Mouse (Mus musculus): ENCODE measurements around the gene Metrn.

The Metrn gene

DNA sequence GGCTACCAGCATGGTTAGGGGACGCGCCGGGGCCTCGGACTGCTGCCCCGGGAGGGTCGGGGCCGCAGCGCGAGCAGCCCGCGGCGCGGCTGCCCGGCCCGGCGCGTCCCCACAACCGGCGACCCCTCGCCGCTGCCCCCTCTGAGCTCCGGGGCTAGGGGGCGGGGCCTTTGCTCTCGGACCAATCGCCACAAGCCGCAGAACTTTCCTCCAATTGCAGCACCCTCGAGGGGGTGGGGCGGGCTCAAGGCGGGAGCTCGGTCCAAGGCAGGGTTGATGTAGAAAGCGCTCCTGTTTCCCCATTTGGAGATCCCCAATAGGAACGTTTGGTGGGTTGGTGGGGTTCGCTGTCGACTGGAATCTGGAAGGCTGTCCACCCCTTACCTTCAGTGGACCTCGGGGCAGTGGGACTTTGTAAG lies at the start of gene Metrn:
Gene Metrn (minus strand): TSS at position 186 of the 419 bp plus-strand sequence.
- DNase-seq (ENCODE audit: low spot score in 2 of 2), result peak in 1 of 2 experiments; percentile 64

DNA sequence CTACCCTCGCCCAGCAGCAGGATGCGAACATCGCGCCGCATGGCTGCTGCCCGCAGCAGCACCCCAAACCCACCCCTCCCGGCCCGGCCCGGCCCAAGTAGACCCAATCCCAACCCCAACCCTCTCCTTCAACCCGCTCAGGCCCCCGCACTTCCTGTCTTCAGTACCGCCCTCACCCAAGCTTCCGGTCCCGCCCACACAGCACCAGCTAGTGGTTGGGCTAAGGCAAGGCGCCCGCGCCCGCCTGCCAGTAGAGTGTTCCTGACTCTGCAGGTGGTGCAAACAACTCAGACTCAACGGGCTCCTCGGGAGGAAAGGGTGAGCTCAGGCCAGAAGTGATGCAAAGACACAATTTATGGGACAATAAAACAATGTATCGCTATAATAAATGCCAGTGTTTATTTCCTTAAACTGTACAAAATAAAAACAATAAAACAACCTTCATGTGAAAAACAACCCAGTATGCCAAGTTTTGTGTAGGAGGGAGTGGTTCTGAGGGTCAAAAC lies 47.5 kb upstream of the Metrn start, which contains the start of gene Rhot2:
Gene Rhot2 (minus strand): TSS at position 456 of the 506 bp plus-strand sequence.
- DNase-seq (ENCODE audit: low spot score in 2 of 2), result peak; percentile 78 to 90

DNA sequence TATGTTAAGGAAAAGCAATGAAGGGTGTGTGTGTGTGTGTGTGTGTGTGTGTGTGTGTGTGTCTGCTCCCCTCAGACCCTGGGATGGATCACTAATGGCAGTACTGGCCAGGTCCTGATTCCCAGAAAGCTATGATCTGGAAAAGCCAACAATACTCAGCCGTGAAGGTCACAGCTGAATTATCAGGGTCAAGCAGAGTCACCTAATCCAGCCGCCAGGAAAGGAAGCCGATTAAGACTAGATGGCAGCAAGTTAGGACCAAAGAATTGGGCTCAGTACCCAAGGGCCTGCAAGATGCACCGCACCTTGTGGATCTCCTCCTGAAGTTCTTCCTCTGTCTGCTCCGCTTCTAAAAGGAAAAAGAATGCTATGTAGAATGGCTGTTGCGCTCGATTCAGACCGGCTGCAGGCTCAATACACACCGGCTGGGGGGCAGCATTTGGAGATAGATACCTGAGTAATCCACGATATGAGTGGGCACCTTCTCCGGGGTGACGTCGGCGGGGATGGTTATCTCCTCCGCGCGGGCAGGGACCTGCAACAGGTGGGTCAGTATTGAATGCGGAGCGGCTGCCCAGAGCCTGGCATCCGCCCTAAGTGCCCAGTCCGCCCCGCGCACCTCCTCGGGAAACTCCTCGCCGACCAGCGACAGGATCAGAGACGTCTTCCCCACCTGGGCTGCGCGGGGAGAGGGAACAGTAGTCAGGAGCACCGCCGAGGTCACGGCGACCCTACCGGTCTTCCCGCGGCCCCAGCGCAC lies 46.9 kb upstream of the Metrn start:
- no peak for DNase-seq (ENCODE audit: low spot score in 2 of 2)

DNA sequence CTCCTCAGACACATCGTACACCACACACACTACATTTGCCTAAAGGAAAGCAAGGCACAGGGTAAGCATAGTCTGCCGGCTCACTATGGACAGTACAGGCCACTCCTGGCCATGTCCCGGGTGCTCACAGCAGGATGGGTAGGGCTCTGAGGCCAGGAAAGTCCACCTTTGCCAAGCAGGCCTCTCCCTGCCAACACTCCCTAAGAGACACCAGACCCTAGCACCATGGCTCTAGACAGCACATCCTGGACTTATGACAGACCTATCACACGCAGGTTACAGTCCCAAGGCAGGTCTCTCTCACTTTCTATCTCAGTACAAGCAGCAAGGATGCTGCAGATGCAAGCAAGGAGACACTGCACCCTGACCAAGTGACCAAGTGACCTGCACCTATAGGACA lies 46.2 kb upstream of the Metrn start:
- no peak for DNase-seq (ENCODE audit: low spot score in 2 of 2)

DNA sequence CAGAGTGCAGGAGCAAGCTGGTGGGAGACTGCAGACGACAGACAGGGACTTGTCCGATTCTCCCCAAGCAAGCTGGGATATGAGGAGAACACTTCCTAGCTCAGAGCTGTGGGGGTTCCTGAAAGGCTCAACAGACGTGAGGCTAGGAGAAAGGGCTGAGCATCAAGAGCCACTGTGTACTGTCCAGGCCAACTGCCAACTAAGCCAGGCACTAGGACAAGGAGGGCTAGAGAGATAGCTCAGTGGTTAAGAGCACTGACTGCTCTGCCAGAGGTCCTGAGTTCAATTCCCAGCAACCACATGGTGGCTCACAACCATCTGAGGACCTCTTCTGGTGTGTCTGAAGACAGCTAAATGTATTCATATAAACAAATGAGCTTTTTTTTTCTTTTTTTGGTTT lies 45.6 kb upstream of the Metrn start:
- no peak for DNase-seq (ENCODE audit: low spot score in 2 of 2)

DNA sequence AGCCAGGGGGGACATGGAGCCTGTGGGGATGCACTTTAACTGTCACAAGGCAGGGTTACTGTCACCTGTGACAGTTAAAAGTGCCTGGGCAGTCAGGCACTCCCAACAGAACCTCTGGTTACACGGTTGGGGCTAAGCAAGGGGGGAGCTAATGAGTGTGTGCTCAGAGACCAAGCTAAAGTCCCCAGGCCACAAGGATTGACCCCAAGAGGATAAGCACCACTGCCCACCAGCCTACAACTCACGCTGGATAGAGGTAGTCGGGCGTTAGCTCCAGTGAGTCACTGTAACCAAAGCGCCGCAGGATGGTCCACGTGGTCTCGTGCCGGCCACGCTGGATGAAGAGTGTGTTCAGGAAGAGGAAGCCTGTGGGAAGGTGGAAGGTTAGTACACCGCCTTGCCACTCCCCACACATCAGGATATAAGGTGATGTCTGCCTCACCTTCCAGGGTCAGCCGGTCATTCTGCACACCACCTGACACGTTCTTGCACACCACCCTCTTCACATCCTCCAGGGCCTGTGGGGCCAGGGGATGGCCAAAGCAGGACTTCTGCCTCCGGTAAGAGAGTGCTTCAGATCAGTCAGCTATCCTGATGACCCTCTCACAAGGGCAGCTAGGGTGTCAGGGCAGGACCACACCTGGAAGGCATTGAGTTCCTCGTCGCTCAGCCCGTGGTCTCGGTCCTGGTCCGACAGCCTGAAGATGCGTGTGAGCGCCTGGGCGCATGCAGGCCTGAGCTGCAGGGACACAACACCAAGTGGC lies 44.4 kb upstream of the Metrn start, which contains the start of gene Gm20683:
Gene Gm20683 (minus strand): TSS at position 647 of the 764 bp plus-strand sequence.
- no peak for DNase-seq (ENCODE audit: low spot score in 2 of 2)

DNA sequence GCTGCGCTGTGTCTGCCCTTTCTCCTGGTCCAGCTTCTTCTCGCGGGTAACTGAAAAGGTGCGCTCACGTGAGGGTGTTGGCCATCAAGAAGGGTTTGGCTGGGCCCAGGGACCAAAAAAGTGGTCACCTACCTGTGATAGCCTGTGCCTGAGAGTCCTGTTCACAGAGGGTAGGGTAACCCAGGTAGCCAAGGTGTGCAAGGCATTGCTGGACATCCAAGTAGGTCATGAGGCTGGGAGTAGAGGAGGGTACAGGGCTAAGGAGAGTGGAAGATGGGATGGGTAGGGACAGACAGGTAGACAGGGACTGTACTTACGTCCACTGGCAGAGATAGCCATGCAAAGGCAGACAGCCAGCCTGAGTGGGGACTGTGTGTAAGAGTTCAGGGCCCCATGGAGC lies 43.6 kb upstream of the Metrn start:
- no peak for DNase-seq (ENCODE audit: low spot score in 2 of 2)

DNA sequence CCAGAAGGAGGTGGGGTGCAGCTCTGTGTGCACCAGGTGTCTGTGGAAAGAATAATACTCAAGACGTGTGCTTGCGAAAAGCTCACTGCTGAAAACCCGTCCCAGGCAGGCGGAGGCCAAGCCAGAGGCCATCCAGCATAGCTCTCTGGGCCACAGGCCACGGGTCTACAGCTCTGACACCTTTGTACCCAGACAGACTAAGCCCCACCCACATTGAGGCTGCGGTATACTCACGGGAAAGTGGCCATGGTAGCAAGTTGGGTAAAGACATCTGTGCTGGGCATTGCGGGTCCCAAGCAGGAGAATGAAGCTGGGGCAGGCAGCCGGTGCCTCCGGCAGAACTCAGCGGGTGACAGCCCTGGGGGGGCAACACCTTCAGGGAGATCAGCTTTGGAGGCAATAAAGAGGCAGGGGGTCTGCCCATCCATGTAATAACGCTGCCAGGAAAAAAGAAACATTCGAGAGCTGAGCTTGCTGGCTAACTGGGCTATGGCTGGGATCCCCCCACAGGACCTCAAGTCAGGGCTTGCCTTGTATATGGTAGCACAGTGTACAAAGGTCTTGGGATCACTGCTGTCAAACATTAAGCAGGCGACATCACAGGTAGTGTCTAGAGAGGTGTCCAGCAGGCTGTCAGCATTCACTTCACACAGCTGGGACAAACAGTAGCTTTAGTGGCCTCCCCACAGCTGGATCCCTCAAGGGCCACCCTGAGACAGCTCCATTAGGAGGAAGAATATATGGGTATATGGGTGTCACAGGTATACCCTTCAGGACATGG lies 42.7 kb upstream of the Metrn start:
- no peak for DNase-seq (ENCODE audit: low spot score in 2 of 2)

DNA sequence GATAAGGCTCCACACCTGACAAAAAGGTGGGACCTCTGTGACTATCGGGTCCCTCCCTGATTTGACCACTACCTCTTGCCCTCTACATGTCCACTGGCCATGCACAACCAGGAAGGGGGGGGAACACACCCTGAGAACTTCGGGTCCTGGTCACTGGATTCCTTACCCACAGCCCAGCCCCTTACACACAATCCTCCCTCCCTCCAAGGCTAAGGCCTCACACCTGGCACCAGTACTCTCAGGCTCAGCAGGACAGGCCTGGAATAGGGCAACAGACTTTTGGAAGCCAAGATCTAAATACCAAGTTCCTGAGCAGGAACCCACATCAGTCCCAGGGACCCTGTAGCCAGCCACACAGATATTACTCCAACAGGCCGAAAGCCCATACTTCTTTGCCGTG lies 42.0 kb upstream of the Metrn start:
- no peak for DNase-seq (ENCODE audit: low spot score in 2 of 2)

DNA sequence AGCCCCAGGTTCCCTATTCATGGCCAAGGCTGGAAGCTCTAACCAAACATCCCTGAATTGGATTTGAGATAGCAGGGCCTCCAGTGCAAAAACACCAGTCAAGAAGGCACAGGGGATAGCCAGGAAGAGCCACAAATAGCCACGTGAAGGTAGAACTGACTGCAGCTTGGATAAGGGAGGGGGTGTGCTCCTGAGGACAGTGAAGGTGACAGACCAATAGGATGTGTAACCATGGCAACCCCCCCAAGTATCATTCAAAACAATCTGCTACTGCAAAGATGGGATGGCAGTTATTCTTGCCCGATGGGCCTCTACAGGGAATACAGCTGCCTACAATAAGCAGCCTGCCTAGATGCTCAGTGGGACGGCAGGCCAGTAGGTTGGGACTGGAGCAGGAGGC lies 40.6 kb upstream of the Metrn start:
- DNase-seq (ENCODE audit: low spot score in 2 of 2), result no peak

DNA sequence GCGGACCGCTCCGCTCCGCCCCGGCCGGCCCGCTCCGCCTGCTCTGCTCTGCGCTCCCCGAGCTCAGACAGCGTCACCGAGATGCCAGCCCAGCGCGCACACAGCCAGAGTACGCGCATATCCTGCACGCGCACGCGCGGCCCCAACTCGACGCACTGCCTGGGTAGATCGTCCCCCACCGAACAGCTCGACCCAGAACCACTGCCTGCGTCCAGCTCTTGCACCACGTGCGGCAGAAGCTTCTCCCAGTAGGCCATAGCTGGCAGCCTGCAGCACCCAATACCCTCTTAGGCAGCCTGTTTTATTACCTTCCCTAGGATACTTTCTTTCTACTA lies 40.1 kb upstream of the Metrn start, which contains the start of gene Rhbdl1:
Gene Rhbdl1 (minus strand): TSS at position 220 of the 335 bp plus-strand sequence.
- DNase-seq (ENCODE audit: low spot score in 2 of 2), result peak; percentile 67 to 72

DNA sequence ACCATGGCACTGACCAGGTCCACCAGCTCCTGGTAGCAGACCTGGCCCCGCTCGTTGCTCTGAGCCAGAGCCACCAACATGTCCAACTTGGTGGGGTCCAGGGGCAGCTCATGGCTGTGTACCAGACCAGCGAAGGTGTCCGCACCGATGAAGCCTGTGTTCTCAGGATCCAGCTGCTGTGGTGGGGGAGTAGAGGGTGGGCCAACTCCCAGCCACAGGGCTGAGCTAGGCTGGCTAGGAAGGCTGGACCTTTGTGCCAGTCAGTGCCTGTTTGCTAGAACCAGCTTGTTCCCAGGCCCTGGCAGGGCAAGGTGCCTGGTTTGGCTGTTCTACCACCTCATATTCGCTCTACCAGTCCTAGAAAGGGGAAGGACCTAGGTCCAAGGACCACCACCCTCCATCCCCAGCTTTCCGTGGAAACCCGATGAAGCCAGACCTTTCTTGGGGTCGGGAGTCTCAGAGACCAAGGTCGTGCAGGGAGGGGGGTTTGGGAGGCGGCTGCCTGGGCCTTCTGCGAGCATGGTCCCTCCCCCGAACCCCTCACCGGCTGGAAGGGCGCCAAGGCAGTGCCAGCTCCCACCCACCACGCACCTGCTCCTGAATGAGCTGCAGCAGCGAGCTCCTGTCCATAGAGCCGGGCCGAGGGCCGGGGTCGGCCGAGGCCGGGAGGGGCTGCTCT lies 39.6 kb upstream of the Metrn start:
- DNase-seq (ENCODE audit: low spot score in 2 of 2), result no peak

DNA sequence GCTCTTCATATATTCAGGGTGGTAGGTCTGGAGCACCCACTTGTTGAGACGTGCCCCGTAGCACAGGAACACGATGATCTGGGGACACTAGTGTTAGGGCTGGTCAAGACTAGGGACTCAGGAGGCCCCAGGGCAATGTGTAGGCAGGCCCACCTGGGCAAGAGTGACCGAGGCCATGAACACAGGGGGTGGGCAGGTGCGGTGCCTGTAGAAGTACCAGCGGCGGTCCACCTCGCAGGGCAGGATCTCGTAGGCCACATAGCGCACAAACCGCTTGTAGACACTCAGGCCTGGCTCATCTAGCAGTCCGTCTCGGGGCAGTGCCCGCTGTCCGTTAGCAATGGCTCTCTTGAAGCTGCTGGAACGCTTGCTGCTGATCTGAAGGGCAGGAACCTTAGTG lies 38.9 kb upstream of the Metrn start:
- no peak for DNase-seq (ENCODE audit: low spot score in 2 of 2)

DNA sequence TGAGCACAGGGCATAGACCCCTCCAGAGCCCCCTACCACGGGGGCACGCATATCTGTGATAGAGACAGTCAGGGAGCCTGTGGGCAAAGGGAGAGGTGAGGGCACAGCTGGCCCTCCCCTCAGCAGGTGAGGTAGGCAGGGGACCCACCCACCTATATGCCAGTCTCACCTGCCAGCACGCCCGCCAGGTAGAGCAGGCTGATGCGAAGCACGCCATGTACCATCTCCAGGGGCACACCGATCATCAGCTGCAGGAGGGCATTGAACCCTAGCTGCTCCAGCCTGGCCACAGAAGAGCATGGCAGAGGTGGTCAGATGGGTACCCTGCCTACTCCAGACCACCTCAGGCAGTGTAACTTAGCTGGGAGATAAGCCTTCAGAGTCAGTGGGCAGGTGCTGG lies 38.4 kb upstream of the Metrn start:
- DNase-seq (ENCODE audit: low spot score in 2 of 2), result no peak

DNA sequence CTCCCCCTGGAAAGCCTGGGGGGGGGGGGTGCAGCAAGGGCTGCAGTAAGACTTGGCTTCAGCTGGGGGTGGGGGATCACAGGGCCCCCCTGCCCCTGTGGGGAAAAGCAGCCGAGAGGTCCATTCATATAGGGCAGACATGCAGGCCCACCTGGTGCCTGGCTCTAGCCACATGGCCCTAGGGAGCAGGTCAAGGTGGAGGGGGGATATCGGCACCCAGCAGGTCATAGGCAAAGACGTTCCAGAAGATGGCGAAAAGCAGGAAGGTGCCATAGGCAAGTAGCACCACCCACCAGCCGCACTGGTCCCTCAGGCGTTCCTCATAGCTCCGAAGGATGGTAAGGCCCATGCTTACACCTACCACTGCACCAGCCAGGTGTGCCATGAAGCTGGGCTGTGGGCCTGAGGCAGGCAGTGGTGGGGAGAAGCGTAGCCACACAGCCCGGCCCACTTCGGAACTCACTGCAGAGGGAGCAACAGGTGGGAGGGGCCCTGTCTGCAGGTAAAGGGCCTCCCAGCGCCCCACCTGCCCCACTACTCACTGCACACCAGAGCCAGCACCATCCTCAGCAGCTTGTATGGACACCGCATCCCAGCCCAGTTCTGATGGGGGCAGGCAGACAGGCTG lies 37.8 kb upstream of the Metrn start:
- DNase-seq (ENCODE audit: low spot score in 2 of 2), result no peak

DNA sequence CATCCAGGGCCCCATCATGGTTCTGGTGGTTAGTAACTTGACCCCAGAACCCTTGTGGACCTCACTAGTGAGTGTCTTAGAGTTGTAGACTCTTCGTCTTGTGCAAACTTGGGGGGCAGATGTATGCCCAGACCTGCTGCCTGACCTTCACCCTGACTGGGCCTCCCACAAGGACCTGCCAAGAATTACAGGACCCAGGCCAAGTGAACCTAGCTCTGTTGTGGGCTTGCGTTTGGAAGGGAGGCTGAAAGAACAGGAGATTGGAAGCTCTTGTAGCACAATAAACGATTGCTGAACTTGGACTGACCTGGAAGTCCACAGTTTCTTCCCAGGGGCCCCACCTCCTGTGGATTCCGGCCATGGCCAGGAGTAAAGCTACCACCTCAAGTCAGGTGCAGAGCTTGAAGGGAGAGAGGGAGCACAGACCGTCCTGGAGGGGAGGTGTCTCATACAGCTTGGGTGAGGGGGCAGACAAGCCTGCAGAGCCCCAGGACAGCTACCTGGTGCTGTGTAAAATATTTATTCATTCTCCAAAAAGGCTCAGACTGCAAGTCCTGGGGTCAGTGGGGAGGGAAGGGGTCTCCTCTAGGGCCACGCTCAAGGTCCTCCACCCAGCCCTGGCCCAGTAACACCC lies 37.1 kb upstream of the Metrn start:
- no peak for DNase-seq (ENCODE audit: low spot score in 2 of 2)

DNA sequence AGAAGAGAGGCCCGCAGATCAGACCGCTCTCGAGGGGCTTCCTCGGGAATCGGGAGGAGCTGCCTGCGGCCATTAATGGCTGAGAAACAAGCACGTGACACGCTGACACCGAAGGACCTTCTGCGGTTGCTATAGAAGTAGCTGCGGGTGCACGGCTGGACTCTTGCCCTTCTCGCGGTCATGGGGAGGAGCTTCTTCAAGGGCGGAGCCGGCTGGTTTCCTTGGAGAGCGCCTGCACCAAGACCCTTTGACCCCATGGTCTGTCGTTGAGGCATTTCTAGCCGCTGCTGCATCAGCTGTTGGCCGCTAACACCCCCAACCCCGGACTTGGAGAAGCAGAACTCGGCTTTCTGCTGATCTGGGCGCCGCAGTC lies 36.3 kb upstream of the Metrn start, which contains the start of gene Stub1:
Gene Stub1 (minus strand): TSS at position 114 of the 373 bp plus-strand sequence.
- peak in 1 of 2 experiments; percentile 77 for DNase-seq (ENCODE audit: low spot score in 2 of 2)

DNA sequence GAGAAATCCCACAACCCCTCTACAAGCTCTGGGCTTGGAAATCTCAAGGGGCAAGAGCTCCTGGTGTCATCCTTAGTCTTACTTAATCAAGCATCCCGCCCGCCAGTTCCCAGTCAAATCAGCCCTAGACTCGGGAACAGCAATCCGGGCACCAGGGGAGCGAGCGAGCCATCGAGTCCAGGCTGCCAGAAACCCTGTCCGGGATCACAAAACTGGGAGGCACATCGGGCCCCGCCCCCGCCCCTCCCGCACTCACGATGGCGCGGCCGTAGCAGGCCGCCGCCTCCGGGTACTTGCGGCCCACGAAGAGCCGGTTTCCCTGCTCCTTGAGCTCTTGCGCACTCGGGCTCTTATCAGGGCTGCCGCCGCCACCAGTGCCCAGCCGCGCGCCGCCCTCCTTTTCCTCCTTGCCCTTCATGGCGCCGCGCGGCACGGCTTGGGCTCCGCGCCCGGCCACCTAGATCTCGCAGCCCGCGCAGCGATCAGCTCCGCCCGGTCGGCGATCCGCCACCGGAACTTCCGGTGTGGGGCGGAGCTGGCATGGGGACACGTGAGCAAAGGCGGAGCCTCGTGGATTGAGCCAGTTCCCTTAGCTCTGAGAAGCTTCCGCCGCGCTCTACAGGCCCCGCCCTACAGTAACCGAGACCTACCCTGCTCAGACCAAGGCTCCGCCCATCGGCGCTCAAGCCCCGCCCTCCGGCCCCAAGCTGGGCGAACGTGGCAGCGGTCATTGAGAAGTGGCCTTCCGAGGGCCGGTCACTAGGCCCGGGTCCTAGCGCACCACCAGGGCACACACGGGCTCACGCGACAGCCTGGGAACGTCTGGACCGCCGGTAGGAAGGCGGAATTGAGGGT lies 35.7 kb upstream of the Metrn start:
- peak; percentile 95 to 96 for DNase-seq (ENCODE audit: low spot score in 2 of 2)

All from frontal cortex, postnatal 25 days (tissue).